Mouse (Mus musculus) thymus, postnatal 4 days (tissue): Measurements from ENCODE around the gene Tex33.

ENCODE experiments used
- DNase-seq: peaks from one replicate; pipeline ENCODE4 v3.0.0; 2021

Tex33 gene

GRCm38 (mm10) chr15:78414157-78414556 lies 18.4 kb upstream of the Tex33 start:
- DNase-seq: no peak

- DNase-seq: no peak
Measured at GRCm38 (mm10) chr15:78413719-78414117, 18.0 kb upstream of the Tex33 start.

DNA sequence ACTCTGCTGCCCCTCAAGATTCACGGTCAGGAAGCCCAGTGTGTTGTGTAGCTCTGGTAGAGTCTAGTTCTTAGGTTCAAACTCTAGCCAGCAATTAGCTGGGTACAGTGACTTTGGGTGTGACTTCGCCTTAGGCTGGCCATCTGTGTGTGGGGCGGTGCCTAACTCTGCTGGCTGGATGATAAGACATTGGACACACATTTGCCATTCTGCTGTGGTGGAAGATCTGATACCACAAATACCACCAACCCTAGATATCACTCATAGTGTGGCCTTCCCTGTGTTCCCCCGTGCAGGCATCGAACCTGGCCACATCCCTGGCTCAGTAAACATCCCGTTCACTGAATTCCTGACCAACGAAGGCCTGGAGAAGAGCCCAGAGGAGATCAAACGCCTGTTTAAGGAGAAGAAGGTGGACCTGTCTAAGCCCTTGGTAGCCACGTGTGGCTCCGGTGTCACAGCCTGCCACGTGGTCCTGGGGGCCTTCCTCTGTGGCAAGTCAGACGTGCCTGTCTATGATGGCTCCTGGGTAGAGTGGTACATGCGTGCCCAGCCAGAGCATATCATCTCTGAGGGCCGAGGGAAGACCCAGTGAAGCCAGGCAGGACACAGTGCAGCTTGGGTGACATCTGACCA lies 17.5 kb upstream of the Tex33 start:
- no peak for DNase-seq

DNA sequence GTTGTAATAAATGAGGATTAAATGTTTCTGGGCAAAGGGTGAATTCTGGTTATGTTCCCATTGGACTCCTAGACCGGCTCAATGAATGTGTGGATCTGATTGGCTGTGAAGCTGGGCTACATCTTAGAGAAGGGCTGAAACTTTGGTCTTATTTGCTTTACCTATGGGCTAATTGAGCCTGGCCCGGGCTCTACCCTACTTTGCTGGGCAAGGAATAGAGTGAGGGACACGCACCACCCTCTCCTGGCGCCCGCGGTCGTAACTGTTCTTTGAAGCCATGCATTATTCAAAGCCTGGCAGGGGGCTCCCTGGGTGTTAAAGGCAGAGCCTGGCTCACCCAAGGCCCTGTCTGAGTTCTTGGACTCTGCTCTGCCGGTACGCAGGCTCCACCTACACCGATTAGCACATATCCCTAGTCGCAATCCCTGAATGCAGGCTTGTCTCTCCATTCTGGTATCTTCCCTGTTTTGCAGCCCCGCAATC lies 13.9 kb upstream of the Tex33 start:
- DNase-seq: no peak

DNA sequence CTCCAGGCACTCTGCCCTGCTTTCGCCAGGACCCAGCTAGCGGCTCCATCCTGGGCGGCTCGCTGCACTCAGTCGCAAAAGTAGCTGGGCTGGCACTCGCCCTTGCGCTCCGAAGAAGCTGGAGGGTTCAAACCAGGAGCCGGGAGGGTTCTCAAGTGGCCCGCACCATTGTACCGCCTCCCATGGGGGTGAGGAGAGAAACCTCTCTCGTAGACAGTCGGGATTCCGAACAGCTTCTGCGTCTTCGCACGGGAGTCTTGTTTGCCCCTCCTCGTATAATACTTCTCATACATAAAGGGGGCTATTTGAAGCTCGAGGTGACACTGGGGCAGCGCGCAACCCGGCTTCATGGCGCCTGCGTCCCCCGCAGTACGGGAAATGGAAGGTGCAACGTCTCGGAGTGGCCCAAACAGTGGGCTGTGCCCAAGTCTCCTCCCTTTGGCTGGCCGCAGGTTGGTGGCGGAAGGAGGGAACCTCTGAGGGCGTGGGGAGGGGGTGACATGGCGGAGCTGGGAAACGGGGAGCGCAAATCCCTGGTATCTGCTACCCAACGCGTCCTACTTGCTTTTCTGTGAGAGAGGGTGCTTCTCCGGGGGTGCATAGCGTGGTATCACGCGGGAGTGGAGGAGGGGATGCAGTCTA lies 10.7 kb upstream of the Tex33 start, which contains the start of gene Mpst:
Gene Mpst (plus strand): TSS at position 124 of the 642 bp plus-strand sequence.
- peak; percentile 88 for DNase-seq

DNA sequence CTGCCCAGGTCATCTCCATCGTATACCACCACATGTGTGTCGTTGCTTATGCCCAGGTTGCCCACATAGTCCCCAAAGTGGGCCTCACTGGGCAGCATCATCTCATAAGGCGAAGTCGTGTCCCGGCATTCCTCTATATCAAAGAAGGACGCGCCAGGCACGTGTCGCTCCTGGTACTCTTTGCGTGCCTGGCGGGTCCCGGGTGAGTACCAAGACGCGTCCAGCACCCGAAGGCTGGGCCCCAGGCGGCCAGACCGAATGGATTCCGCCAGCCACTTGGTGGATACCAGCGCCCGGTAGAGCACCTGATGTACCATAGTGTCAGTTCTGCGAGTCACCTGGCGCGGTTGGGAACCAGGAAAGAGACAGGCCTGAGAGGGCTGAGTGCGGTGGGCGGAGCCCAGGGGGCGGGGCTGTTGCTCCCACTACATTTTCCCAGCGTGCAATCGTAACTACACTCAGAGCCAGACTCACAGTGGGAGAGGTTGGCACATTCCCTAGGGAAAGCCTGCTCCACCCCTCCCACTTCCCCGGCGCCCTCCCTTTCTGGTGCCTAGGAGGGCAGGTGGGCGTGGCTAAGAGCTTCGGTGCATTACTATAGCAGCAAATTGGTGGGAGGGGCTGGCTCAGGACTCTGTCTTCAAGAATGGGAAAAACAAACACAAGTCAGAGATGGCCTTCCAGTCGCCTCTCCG lies 10.0 kb upstream of the Tex33 start, which contains the start of gene Tst:
Gene Tst (minus strand): TSS at position 391 of the 695 bp plus-strand sequence.
- DNase-seq: peak; percentile 75

DNA sequence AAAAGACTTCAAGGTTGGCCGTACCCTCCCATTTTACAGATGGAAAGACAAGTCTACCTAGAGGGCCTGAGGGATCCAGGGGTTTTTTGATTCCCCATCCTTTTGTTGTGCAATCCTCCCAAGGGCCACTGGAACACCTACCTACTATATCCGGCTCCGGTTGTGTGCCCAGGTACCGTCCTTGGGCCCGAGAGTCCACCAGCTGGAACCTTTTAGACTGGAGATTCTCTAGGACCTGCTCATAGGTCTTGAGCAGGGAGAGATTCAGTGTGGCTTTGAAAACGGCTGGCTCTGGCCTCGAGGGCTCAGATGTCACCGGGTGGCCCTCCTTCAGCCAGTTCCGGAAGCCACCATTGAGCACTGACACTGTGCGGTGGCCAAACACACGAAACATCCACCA lies 9.4 kb upstream of the Tex33 start:
- DNase-seq: no peak

GRCm38 (mm10) chr15:78403896-78404295 lies 8.2 kb upstream of the Tex33 start:
- DNase-seq: no peak

DNA sequence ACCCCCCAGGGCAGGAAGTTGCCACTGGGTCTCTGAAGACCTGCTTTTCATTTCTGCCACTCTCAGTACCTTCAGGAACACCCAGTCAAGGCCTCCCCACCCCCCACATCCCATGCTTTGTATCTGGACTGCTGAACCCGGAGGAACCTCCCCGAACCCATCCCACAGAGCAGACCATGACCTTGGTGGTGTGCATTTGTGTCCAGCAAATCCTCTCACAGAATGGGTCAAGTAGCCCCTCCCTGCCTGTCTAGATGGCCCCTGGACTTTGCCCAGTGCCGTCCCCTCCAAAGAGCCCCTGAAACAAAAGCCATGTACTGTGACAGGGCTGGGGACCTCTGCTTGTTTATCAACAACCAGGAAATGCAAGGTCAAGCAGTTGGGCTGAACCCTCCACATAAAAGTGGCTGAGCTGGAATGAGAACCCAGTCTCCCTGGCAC lies 7.6 kb upstream of the Tex33 start:
- DNase-seq: peak; percentile 22

DNA sequence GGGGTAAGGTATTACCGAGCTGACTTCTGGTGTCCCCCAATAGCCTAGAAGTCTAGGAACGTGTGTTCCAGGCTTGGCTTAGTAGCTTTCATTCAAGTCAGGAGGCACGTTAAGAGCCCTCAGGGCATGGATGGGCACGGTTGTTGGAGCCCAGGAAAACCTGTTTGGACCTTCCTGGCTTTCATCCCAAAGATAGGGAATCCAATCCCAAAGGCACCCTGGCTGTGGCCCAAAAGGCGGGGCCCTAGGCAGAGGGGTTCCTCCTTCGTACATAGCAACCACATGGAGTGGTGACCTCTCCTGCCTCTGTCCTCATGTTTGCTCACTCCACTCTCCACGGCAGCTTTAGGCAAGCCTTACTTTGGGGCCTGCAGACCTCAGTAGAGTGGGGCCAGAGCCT lies 6.7 kb upstream of the Tex33 start:
- DNase-seq: no peak

- DNase-seq: no peak
Measured at GRCm38 (mm10) chr15:78401921-78402320, 6.2 kb upstream of the Tex33 start.

DNA sequence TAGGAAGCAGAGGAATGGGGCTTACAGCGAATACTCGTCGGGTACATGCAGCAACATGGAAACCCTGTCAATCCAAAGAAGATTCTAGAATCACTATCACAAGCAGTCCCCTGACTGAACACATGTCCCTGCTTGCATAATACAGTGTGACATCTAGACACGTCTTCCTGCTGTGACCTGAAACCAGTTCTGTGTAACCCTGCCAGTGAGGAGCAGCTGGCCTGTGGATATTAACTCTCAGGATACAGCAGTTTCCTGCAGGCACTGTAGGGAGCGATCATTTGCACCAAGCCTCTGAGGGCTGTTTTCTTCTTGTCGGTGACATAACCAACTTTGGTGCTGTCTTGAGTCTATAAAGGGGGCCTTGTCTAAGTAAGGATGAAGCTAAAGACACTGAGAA lies 5.6 kb upstream of the Tex33 start:
- DNase-seq: no peak

- DNase-seq: peak; percentile 30
Measured at GRCm38 (mm10) chr15:78390855-78391254, 4.9 kb downstream of the Tex33 start.

- DNase-seq: no peak
Measured at GRCm38 (mm10) chr15:78385564-78385963, 10.1 kb downstream of the Tex33 start.

- DNase-seq: no peak
Measured at GRCm38 (mm10) chr15:78384220-78385116, 11.2 kb downstream of the Tex33 start.

DNA sequence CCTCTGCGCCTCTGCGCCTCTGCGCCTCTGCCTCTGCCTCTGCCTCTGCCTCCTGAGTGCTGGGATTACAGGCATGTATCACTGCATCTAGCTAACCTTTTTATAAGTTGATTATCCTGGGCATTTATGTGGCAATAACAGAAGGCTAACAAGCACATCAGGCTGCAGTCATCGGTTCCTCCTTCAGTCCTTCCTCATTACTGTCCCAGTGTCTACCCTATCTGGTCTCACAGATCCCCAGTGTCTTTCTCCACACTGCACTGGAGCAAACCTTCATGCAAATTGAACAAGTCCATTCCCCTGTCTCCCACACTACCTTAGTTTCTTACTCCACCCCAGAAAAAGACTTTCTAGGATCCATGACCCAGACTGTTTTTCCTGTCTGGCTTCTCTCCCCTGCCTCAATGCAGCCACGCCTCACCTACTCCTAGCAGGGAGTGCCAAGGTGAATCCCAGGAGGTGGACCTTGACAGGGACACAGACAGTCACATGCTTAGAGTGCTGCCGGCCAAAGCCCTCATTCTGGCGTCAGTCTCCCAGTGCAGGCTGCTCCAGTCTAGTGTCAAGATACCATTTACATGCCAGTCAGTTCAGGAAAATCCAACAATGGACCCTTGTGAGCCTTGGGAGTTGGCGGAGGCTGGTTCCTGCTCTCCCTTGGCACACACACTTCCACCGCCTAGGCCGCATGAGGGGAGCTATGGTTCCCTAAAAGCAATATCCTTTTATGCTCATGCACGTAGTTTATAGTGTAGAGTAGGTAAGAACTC lies 12.1 kb downstream of the Tex33 start:
- no peak for DNase-seq

GRCm38 (mm10) chr15:78382115-78382514 lies 13.6 kb downstream of the Tex33 start:
- DNase-seq: no peak

DNA sequence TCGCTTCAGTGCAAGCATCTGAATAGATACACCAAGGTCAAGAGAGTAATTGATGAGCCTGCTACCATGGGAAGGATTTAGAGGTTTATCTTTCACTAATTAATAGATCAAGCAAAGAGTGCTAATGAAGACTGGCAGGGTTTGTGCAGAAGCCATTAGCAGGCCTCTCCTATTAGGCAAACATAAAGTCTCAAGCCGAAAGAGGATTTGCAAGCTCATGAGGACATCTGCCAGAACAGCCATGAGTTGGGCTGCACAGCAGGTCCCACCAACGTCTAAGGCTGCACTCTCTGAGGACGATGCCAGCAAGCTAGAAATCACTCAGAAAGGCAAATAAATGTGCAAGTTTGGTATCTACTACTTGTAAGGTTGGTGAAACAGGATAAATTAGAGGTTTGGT lies 15.0 kb downstream of the Tex33 start:
- no peak for DNase-seq

DNA sequence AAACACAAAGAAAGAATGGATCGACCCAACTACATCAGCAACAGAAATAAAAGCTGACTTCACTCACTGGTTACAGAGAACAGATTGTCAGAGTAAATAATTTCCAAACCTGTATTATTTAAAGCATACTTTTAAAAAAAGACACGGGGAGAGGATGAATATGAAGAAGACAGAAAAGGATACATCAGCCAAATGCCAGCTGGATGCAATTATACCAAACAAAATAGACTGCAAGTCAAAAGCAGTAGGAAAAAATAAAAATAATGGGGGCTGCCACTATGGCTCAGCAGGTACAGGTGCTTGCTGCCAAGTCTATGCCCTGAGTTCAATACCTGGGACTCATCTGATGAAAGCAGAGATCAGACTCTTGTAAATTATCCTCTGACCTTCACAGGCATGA lies 15.5 kb downstream of the Tex33 start:
- no peak for DNase-seq

DNA sequence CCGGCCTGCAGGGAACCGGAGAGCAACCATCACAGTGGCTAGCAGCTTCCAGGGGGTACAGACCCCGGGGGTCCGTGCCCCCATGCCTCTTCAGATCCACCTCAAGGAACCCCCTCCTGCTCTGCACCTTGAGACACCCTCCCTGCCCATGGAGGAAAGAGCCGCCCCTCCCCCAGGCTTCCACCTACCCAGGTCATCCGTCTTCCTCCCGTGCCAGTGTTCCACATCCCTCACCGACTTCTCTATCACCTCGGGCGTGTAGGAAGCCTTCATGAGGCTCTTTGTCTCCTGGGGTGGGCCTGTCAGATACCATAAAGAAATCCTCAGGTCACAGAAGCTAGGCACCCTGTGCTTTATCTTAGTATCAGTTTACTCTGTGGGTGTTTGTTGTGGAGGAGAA lies 17.2 kb downstream of the Tex33 start:
- no peak for DNase-seq

DNA sequence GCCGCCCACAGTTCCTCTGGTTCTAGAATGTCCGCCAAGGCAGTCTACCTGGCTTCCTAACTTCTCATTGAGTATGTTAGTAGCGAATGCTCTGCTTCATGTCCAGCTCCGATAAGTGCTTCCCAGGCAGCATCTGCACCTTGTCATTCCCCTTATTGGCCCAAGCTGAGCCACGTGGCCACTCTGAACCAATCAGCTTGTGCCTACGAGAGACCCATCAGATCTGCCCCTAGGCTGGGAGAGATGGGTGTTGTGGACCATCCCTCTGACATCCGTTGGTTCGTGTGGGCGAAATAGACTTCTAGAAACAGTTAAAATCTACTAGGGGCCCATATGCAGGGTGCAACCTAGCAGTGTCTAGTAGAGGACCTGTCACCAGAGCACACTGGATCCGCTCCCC lies 17.9 kb downstream of the Tex33 start:
- DNase-seq: no peak

- DNase-seq: no peak
Measured at GRCm38 (mm10) chr15:78374204-78374603, 21.5 kb downstream of the Tex33 start.
